Mouse (Mus musculus): ENCODE measurements around the gene Dock2. TPM values are rescaled to one million over a fixed set of nuclear protein-coding genes. Genes with fewer than 3 reads are reported as not detected.
A peak's percentile ranks its signal among the peaks of the same experiment; 100 is the strongest.

The Dock2 gene
- polyA plus RNA-seq, 1 experiment from 2014 or later: 3.3 TPM

DNA sequence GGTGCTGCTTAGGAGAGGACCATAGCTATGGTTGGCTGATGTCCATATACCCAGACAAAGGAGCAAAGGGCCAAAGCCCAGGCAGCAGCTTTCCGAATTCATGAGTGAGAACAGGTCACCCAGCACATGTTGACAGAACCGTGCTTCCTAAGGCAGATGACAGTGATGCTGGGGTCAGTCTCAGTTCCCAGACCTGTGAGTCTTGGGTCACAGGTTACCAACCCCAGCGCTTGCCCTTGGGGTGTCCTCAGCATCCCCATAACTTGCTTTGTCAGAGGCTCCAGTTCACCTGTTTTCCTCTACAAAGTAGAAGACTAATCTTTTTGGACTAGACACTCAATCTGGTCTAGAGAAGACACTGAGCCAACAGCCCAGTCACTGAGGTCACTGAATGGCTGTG lies 252.7 kb downstream of the Dock2 start:
- H3K4me2 ChIP-seq (ENCODE audit: low read depth, low read length): no peak overlapping the region
- no peak overlapping the region for H3K4me3 ChIP-seq (ENCODE audit: low read depth, low read length)
- ATAC-seq (ENCODE audit: low read depth): no peak
- H3K4me1 ChIP-seq (ENCODE audit: control insufficient read depth, insufficient read depth, low read length): no peaks in the 10 kb centered on the region
- no peak for DNase-seq (ENCODE audit: low spot score)
- H3K9me3 ChIP-seq (ENCODE audit: control insufficient read depth, low read length): no peaks in the 10 kb centered on the region
- H3K27me3 ChIP-seq (replicated peaks; ENCODE audit: control insufficient read depth, insufficient read depth, low read length): no peaks in the 10 kb centered on the region
- H3K27ac ChIP-seq (replicated peaks; ENCODE audit: low read depth, low read length): no peak overlapping the region
- no peaks in the 10 kb centered on the region for H3K36me3 ChIP-seq (ENCODE audit: control insufficient read depth, insufficient read depth, low read length)
- 93% methylated on average over 3 of the region's 3 CpGs for WGBS
- H3K9ac ChIP-seq (ENCODE audit: low read depth, low read length): no peak overlapping the region

DNA sequence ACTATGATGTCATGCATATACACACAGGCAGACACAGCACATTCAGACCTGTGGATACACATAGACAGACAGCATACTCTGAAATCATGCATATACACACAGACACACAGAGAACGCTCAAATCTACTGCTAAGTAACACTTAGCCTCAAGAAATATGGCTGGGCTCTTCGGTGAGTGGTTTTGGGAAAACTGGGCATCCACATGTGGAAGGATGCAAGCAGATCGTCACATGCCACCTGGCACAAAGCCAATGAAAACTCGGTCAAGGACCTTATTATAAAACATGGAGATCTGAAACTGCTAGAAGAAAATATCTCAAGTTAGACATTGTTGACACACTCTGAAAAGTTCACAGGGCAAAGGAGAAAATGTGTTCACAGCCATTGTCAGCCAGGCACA lies 255.7 kb downstream of the Dock2 start:
- Histone ChIP-seq H3K36me3 (ENCODE audit: control insufficient read depth, insufficient read depth, low read length) (no peaks in the 10 kb centered on the region), H3K4me1 (ENCODE audit: control insufficient read depth, insufficient read depth, low read length) (no peaks in the 10 kb centered on the region), H3K27ac (replicated peaks; ENCODE audit: low read depth, low read length) (no peak overlapping the region), H3K27me3 (replicated peaks; ENCODE audit: control insufficient read depth, insufficient read depth, low read length) (no peaks in the 10 kb centered on the region), H3K4me3 (ENCODE audit: low read depth, low read length) (no peak overlapping the region), H3K9ac (ENCODE audit: low read depth, low read length) (no peak overlapping the region), H3K9me3 (ENCODE audit: control insufficient read depth, low read length) (no peaks in the 10 kb centered on the region), H3K4me2 (ENCODE audit: low read depth, low read length) (no peak overlapping the region)
- 80% methylated on average over 4 of the region's 4 CpGs for WGBS
- DNase-seq (ENCODE audit: low spot score) (no peak), ATAC-seq (ENCODE audit: low read depth) (no peak)

DNA sequence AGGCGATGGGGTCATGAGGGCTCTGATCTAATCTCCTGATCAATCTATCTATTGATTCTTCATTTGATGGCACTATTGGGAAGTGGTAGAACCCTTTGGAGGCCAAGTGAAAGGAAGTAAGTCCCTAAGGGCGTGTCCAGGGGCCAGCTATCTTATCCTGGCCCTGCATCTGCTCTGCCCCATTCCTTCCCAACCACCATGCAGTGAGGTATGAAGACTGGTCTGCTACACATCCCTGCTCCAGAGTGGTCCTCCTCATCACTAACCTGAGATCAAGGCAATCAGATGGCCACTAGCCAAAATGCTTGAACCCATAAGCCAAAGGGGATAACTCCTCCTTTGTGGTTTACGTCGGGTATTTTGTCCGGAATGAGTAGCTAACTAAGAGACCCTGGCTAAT lies 256.5 kb downstream of the Dock2 start:
- Histone ChIP-seq H3K36me3 (ENCODE audit: control insufficient read depth, insufficient read depth, low read length) (no peaks in the 10 kb centered on the region), H3K9me3 (ENCODE audit: control insufficient read depth, low read length) (no peaks in the 10 kb centered on the region), H3K4me1 (ENCODE audit: control insufficient read depth, insufficient read depth, low read length) (no peaks in the 10 kb centered on the region), H3K4me2 (ENCODE audit: low read depth, low read length) (no peak overlapping the region), H3K27me3 (replicated peaks; ENCODE audit: control insufficient read depth, insufficient read depth, low read length) (no peaks in the 10 kb centered on the region), H3K4me3 (ENCODE audit: low read depth, low read length) (no peak overlapping the region), H3K27ac (replicated peaks; ENCODE audit: low read depth, low read length) (no peak overlapping the region), H3K9ac (ENCODE audit: low read depth, low read length) (no peak overlapping the region)
- no peak for DNase-seq (ENCODE audit: low spot score)
- ATAC-seq (ENCODE audit: low read depth): no peak
- WGBS: 84% methylated on average over 5 of the region's 5 CpGs

DNA sequence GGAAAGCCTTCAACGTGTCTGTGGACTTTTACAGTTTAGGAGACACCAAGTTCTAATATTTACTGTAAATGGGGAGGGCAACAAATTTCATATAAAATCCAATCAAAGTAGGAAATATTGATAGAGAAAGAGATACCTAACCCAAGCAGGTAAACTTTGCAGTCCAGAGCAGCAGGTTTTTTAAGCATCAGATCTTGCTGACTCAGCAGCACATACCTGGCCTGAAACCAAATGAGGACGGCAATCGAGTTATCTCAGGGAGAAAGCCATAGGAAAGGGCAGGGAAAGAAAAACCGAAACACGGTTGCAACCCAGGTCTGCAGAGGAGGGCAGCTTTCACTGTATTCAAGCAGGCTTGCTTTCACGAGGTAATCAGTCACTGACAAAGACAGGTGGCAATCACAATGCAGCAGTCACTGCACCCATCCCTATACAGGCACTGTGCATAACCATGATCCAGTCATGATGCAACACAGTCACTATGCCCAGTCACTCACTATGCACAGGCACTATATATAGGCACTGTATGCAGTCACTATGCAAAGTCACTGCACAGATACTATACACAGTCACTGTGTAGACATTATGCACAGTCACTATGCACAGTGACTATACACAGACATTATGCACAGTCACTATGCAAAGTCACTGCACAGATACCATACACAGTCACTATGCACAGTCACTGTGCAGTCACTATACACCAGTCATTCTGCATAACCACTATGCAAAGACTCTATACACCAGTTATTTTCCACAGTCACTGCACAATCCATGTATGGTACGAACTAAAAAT lies 258.4 kb downstream of the Dock2 start:
- ATAC-seq (ENCODE audit: low read depth) (no peak), DNase-seq (ENCODE audit: low spot score) (no peak)
- Histone ChIP-seq H3K4me1 (ENCODE audit: control insufficient read depth, insufficient read depth, low read length) (no peaks in the 10 kb centered on the region), H3K27ac (replicated peaks; ENCODE audit: low read depth, low read length) (no peak overlapping the region), H3K4me3 (ENCODE audit: low read depth, low read length) (no peak overlapping the region), H3K36me3 (ENCODE audit: control insufficient read depth, insufficient read depth, low read length) (no peaks in the 10 kb centered on the region), H3K9ac (ENCODE audit: low read depth, low read length) (no peak overlapping the region), H3K27me3 (replicated peaks; ENCODE audit: control insufficient read depth, insufficient read depth, low read length) (no peaks in the 10 kb centered on the region), H3K4me2 (ENCODE audit: low read depth, low read length) (no peak overlapping the region), H3K9me3 (ENCODE audit: control insufficient read depth, low read length) (no peaks in the 10 kb centered on the region)
- WGBS: 71% methylated on average over 7 of the region's 7 CpGs

DNA sequence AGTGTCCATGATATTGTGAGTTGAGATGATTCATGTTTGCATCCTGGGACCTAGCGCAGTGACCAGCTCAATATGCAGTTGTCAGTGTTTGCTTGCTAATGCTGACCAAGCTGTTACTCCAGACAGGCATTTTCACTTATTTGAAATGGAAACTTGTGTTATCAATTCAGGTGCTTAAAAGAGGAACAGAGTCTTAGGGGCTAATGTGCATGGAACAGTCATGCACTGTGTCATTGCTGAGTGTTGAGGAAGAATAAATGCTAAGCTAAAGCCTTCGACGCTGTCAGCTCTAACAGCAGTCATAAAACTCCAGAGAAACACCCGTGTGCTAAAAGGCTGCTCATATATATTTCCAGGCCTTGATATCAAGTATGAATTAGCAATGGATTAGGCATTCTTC lies 259.1 kb downstream of the Dock2 start:
- ATAC-seq (ENCODE audit: low read depth) (no peak), DNase-seq (ENCODE audit: low spot score) (no peak)
- Histone ChIP-seq H3K4me3 (ENCODE audit: low read depth, low read length) (no peak overlapping the region), H3K27me3 (replicated peaks; ENCODE audit: control insufficient read depth, insufficient read depth, low read length) (no peaks in the 10 kb centered on the region), H3K9me3 (ENCODE audit: control insufficient read depth, low read length) (no peaks in the 10 kb centered on the region), H3K9ac (ENCODE audit: low read depth, low read length) (no peak overlapping the region), H3K4me2 (ENCODE audit: low read depth, low read length) (no peak overlapping the region), H3K4me1 (ENCODE audit: control insufficient read depth, insufficient read depth, low read length) (no peaks in the 10 kb centered on the region), H3K36me3 (ENCODE audit: control insufficient read depth, insufficient read depth, low read length) (no peaks in the 10 kb centered on the region), H3K27ac (replicated peaks; ENCODE audit: low read depth, low read length) (no peak overlapping the region)
- 86% methylated on average over 4 of the region's 4 CpGs for WGBS

DNA sequence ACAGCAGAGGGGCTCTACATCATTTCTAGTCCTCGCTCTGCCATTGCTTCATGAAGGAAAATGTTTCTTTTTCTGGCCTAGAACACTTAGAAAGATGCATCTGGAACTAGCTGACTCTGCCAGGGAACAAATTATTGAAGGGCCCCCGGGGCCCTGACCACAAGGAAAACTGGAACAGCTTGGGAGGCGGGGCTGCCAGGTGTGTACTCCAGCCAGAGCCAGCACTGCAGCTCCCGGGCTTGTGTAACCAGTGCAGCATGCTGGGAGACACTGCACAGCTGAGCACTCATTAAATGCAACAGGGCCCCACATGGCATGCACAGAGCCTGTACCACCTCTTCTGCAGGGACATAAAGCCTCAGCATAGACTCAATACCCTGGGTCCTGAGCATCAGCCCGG lies 265.1 kb downstream of the Dock2 start:
- WGBS: 59% methylated on average over 5 of the region's 5 CpGs
- DNase-seq (ENCODE audit: low spot score): peak; percentile 46
- H3K9ac ChIP-seq (ENCODE audit: low read depth, low read length): no peak overlapping the region
- H3K36me3 ChIP-seq (ENCODE audit: control insufficient read depth, insufficient read depth, low read length): no peaks in the 10 kb centered on the region
- no peaks in the 10 kb centered on the region for H3K9me3 ChIP-seq (ENCODE audit: control insufficient read depth, low read length)
- H3K4me2 ChIP-seq (ENCODE audit: low read depth, low read length): no peak overlapping the region
- H3K27me3 ChIP-seq (replicated peaks; ENCODE audit: control insufficient read depth, insufficient read depth, low read length): no peaks in the 10 kb centered on the region
- H3K27ac ChIP-seq (replicated peaks; ENCODE audit: low read depth, low read length): no peak overlapping the region
- ATAC-seq (ENCODE audit: low read depth): peak; percentile 83; the same call in 1 of the 2 replicates
- H3K4me3 ChIP-seq (ENCODE audit: low read depth, low read length): no peak overlapping the region
- H3K4me1 ChIP-seq (ENCODE audit: control insufficient read depth, insufficient read depth, low read length): no peaks in the 10 kb centered on the region

DNA sequence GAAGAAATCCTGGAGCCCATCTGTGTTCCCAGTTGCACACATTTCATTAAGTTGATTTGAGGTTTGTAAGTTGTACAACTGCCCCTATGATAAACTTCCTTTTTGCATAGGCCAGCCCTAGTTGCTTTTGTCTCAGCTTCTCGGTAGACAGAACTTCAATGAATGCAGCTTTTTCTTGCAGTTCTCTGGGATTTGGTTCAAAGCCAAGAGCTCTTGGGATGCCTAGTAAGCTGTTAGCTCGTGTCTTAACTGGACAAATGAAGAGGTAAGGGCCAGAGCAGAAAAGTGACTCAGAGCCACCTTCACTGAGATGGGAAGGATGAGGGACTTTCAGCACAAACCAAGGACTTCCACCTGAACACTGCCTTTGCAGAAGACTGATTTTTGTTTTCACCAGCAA lies 266.7 kb downstream of the Dock2 start:
- Histone ChIP-seq H3K9ac (ENCODE audit: low read depth, low read length) (no peak overlapping the region), H3K27me3 (replicated peaks; ENCODE audit: control insufficient read depth, insufficient read depth, low read length) (no peaks in the 10 kb centered on the region), H3K27ac (replicated peaks; ENCODE audit: low read depth, low read length) (no peak overlapping the region), H3K4me3 (ENCODE audit: low read depth, low read length) (no peak overlapping the region), H3K36me3 (ENCODE audit: control insufficient read depth, insufficient read depth, low read length) (no peaks in the 10 kb centered on the region), H3K4me2 (ENCODE audit: low read depth, low read length) (no peak overlapping the region), H3K9me3 (ENCODE audit: control insufficient read depth, low read length) (no peaks in the 10 kb centered on the region), H3K4me1 (ENCODE audit: control insufficient read depth, insufficient read depth, low read length) (no peaks in the 10 kb centered on the region)
- ATAC-seq (ENCODE audit: low read depth) (no peak), DNase-seq (ENCODE audit: low spot score) (peak; percentile 21)
- 64% methylated on average over 2 of the region's 2 CpGs for WGBS

DNA sequence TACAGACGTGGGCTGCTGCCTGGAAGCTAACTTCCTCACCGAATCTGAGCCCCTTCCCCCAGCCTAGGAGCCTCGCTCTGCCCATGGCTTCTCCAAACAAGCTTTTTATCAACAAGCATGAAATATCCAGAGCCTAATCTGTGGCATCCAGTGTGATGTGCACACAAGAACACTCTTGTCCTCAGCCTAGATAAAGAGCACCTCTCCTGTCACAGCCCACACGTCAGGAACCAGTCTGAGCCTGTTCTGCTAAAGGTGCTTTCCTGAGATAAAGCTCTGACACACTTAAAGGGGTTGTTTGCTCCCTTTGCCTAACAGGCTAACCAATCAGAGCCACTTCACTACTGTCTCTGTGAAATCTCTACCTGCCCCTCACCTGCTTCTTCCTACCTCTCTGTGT lies 268.4 kb downstream of the Dock2 start:
- H3K4me3 ChIP-seq (ENCODE audit: low read depth, low read length): no peak overlapping the region
- no peaks in the 10 kb centered on the region for H3K4me1 ChIP-seq (ENCODE audit: control insufficient read depth, insufficient read depth, low read length)
- WGBS: 49% methylated on average over 4 of the region's 4 CpGs
- H3K4me2 ChIP-seq (ENCODE audit: low read depth, low read length): no peak overlapping the region
- no peaks in the 10 kb centered on the region for H3K9me3 ChIP-seq (ENCODE audit: control insufficient read depth, low read length)
- H3K36me3 ChIP-seq (ENCODE audit: control insufficient read depth, insufficient read depth, low read length): no peaks in the 10 kb centered on the region
- H3K27ac ChIP-seq (replicated peaks; ENCODE audit: low read depth, low read length): no peak overlapping the region
- ATAC-seq (ENCODE audit: low read depth) (peak; percentile 85), DNase-seq (ENCODE audit: low spot score) (peak; percentile 71)
- H3K27me3 ChIP-seq (replicated peaks; ENCODE audit: control insufficient read depth, insufficient read depth, low read length): no peaks in the 10 kb centered on the region
- H3K9ac ChIP-seq (ENCODE audit: low read depth, low read length): no peak overlapping the region

DNA sequence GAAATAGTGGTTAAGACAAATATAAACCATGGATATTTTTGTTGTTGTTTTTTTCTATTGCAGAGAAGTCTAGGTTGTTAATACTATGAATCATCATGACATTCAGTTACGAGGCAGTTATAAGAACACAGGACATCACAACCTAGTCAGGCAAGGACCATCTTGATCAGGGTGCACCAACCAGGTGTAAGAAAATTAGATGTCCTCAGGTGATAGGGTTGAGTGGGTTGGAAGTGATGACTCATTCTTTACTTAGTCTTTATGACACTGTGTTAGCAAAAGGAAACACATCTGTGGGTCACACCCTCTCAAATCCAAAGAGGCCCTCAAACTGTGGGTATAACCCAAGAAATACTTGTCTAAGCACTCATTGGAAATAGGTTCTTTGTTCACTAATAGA lies 277.3 kb downstream of the Dock2 start:
- 94% methylated on average over 1 of the region's 1 CpGs for WGBS
- Histone ChIP-seq H3K9ac (ENCODE audit: low read depth, low read length) (no peak overlapping the region), H3K4me3 (ENCODE audit: low read depth, low read length) (no peak overlapping the region), H3K9me3 (ENCODE audit: control insufficient read depth, low read length) (no peaks in the 10 kb centered on the region), H3K4me1 (ENCODE audit: control insufficient read depth, insufficient read depth, low read length) (no peaks in the 10 kb centered on the region), H3K36me3 (ENCODE audit: control insufficient read depth, insufficient read depth, low read length) (no peaks in the 10 kb centered on the region), H3K4me2 (ENCODE audit: low read depth, low read length) (no peak overlapping the region), H3K27me3 (replicated peaks; ENCODE audit: control insufficient read depth, insufficient read depth, low read length) (no peaks in the 10 kb centered on the region), H3K27ac (replicated peaks; ENCODE audit: low read depth, low read length) (no peak overlapping the region)
- DNase-seq (ENCODE audit: low spot score) (no peak), ATAC-seq (ENCODE audit: low read depth) (no peak)
